Mouse (Mus musculus) splenic B cell, adult 2 months (primary cell): ENCODE measurements at regions not wholly inside any gene's neighbourhood (a gene's known extent, or its start where the extent isn't known, plus 50 kb on each side); places are given as distances from the start of the nearest gene placed in this dataset.
A peak's percentile ranks its signal among the peaks of the same experiment; 100 is the strongest.

Experiments
- DNase-seq: peaks from one replicate; pipeline ENCODE4 v3.0.0-alpha.2; 2011; ENCODE audit warnings: low read depth, low spot score
- H3K27me3 ChIP-seq: 2 replicates; pipeline ENCODE4 v1.6.1; 2012; ENCODE audit warnings: mild to moderate bottlenecking, low read length, moderate library complexity, mixed read lengths; ENCODE audit not compliant: control insufficient read depth, poor library complexity, insufficient read depth, severe bottlenecking
- H3K36me3 ChIP-seq: 2 replicates; pipeline ENCODE4 v1.6.1; 2012; ENCODE audit warnings: mild to moderate bottlenecking, low read length, moderate library complexity, mixed read lengths; ENCODE audit not compliant: control insufficient read depth, poor library complexity, insufficient read depth, severe bottlenecking

- Histone ChIP-seq H3K27me3 (no peaks in the 10 kb centered on the region), H3K36me3 (no peaks in the 10 kb centered on the region)
- DNase-seq, result no peak
Observed at GRCm38 (mm10) chr9:72196626-72197330, 77.9 kb upstream of the Zfp280d start.

GRCm38 (mm10) chr9:72197331-72197732, 77.3 kb upstream of the Zfp280d start:
- no peak for DNase-seq
- H3K27me3 ChIP-seq, result no peaks in the 10 kb centered on the region
- H3K36me3 ChIP-seq, result no peaks in the 10 kb centered on the region

- Histone ChIP-seq H3K36me3 (no peaks in the 10 kb centered on the region), H3K27me3 (no peaks in the 10 kb centered on the region)
Observed at GRCm38 (mm10) chr9:72198976-72199375, 75.7 kb upstream of the Zfp280d start.

GRCm38 (mm10) chr9:72204357-72204905, 70.2 kb upstream of the Zfp280d start:
- DNase-seq, result no peak
- Histone ChIP-seq H3K36me3 (no peaks in the 10 kb centered on the region), H3K27me3 (no peaks in the 10 kb centered on the region)

More at GRCm38 (mm10) chr9:72198976-72199375, 75.7 kb upstream of the Zfp280d start:
- no peak for DNase-seq

GRCm38 (mm10) chr9:72205815-72206214, 68.8 kb upstream of the Zfp280d start:
- DNase-seq, result no peak
- Histone ChIP-seq H3K36me3 (no peaks in the 10 kb centered on the region), H3K27me3 (no peaks in the 10 kb centered on the region)

GRCm38 (mm10) chr9:72206911-72207310, 67.7 kb upstream of the Zfp280d start:
- DNase-seq, result no peak
- no peaks in the 10 kb centered on the region for H3K27me3 ChIP-seq
- H3K36me3 ChIP-seq, result no peaks in the 10 kb centered on the region

- Histone ChIP-seq H3K27me3 (no peaks in the 10 kb centered on the region), H3K36me3 (no peaks in the 10 kb centered on the region)
- no peak for DNase-seq
Observed at GRCm38 (mm10) chr9:72208296-72208695, 66.4 kb upstream of the Zfp280d start.

GRCm38 (mm10) chr9:72217296-72218028, 57.2 kb upstream of the Zfp280d start:
- Histone ChIP-seq H3K36me3 (no peaks in the 10 kb centered on the region), H3K27me3 (no peaks in the 10 kb centered on the region)
- no peak for DNase-seq

GRCm38 (mm10) chr9:72218736-72219135, 55.9 kb upstream of the Zfp280d start:
- no peaks in the 10 kb centered on the region for H3K36me3 ChIP-seq
- DNase-seq, result no peak

GRCm38 (mm10) chr9:72219892-72220291, 54.8 kb upstream of the Zfp280d start:
- no peaks in the 10 kb centered on the region for H3K36me3 ChIP-seq
- H3K27me3 ChIP-seq, result no peaks in the 10 kb centered on the region
- DNase-seq, result no peak

More at GRCm38 (mm10) chr9:72218736-72219135, 55.9 kb upstream of the Zfp280d start:
- no peaks in the 10 kb centered on the region for H3K27me3 ChIP-seq

- Histone ChIP-seq H3K27me3 (no peaks in the 10 kb centered on the region), H3K36me3 (no peaks in the 10 kb centered on the region)
- peak; percentile 5 for DNase-seq
Observed at GRCm38 (mm10) chr9:72221333-72221732, 53.3 kb upstream of the Zfp280d start.
